Mouse (Mus musculus) spleen, adult 12 weeks (tissue): ENCODE data around the gene Gbf1.
A peak's percentile ranks its signal among the peaks of the same experiment; 100 is the strongest.
"Not testable (repeated sequence)": the region's sequence is repeated elsewhere in the genome, so short reads cannot be mapped to it uniquely, and the experiment has no call there.

Source experiments
- DNase-seq: peaks from one replicate; pipeline ENCODE4 v3.0.0; 2022; ENCODE audit warnings: low spot score

Gene Gbf1

GRCm38 (mm10) chr19:46147511-46148371, 4.6 kb upstream of the Gbf1 start, which contains the start of gene Pitx3:
Gene Pitx3 (minus strand): TSS chr19:46148326.
- DNase-seq, result no peak

- peak; percentile 44 for DNase-seq
Observed at GRCm38 (mm10) chr19:46148372-46148760, 3.9 kb upstream of the Gbf1 start.

GRCm38 (mm10) chr19:46149091-46149490, 3.2 kb upstream of the Gbf1 start:
- no peak for DNase-seq

GRCm38 (mm10) chr19:46165950-46166349, 13.6 kb downstream of the Gbf1 start:
- DNase-seq, result no peak

GRCm38 (mm10) chr19:46167169-46167568, 14.9 kb downstream of the Gbf1 start:
- not testable (repeated sequence) for DNase-seq

- DNase-seq, result no peak
Observed at GRCm38 (mm10) chr19:46169396-46169795, 17.1 kb downstream of the Gbf1 start.

GRCm38 (mm10) chr19:46169913-46170312, 17.6 kb downstream of the Gbf1 start:
- DNase-seq, result no peak

GRCm38 (mm10) chr19:46172541-46172940, 20.2 kb downstream of the Gbf1 start:
- DNase-seq, result no peak

- DNase-seq, result no peak
Observed at GRCm38 (mm10) chr19:46175173-46175572, 22.9 kb downstream of the Gbf1 start.

GRCm38 (mm10) chr19:46177046-46177445, 24.7 kb downstream of the Gbf1 start:
- no peak for DNase-seq

- no peak for DNase-seq
Observed at GRCm38 (mm10) chr19:46180274-46180673, 28.0 kb downstream of the Gbf1 start.

- no peak for DNase-seq
Observed at GRCm38 (mm10) chr19:46182241-46182640, 29.9 kb downstream of the Gbf1 start.

- DNase-seq, result no peak
Observed at GRCm38 (mm10) chr19:46186611-46187010, 34.3 kb downstream of the Gbf1 start.

GRCm38 (mm10) chr19:46187203-46187602, 34.9 kb downstream of the Gbf1 start:
- no peak for DNase-seq

- no peak for DNase-seq
Observed at GRCm38 (mm10) chr19:46198293-46198692, 46.0 kb downstream of the Gbf1 start.

- no peak for DNase-seq
Observed at GRCm38 (mm10) chr19:46198891-46199290, 46.6 kb downstream of the Gbf1 start.

GRCm38 (mm10) chr19:46204166-46204565, 51.9 kb downstream of the Gbf1 start:
- no peak for DNase-seq

GRCm38 (mm10) chr19:46205680-46206079, 53.4 kb downstream of the Gbf1 start:
- DNase-seq, result no peak

- DNase-seq, result no peak
Observed at GRCm38 (mm10) chr19:46210951-46211350, 58.6 kb downstream of the Gbf1 start.

GRCm38 (mm10) chr19:46214541-46214940, 62.2 kb downstream of the Gbf1 start:
- no peak for DNase-seq

GRCm38 (mm10) chr19:46215401-46215800, 63.1 kb downstream of the Gbf1 start:
- DNase-seq, result no peak

- no peak for DNase-seq
Observed at GRCm38 (mm10) chr19:46216716-46217115, 64.4 kb downstream of the Gbf1 start.

- DNase-seq, result not testable (repeated sequence)
Observed at GRCm38 (mm10) chr19:46217347-46217746, 65.0 kb downstream of the Gbf1 start.

GRCm38 (mm10) chr19:46220116-46220515, 67.8 kb downstream of the Gbf1 start:
- no peak for DNase-seq
